Mouse (Mus musculus) adrenal gland, postnatal 10 days (tissue): ENCODE measurements around the gene Aqp1. TPM values are rescaled to one million over a fixed set of nuclear protein-coding genes. Genes with fewer than 3 reads are reported as not detected.

Source experiments
- DNase-seq: peaks from one replicate; pipeline ENCODE4 v3.0.0; 2021; ENCODE audit warnings: mixed read lengths
- long read RNA-seq, 2 experiments: library from polyadenylated mRNA; stranded (forward); transcript quantifications; one replicate each; pipeline ENCODE4 v2.0.0; 2021
- total RNA-seq, 2 experiments: library from RNA; stranded (reverse); gene quantifications; 2 replicates each; pipeline ENCODE4 v1.2.3; 2021

The Aqp1 gene
- 100 to 1,000 TPM; 190 to 302 TPM for total RNA-seq
- long read RNA-seq, experiment 1, transcript Aqp1-201 (4 exons, 2,627 nt), result major isoform, 165 of 370 reads
- long read RNA-seq, experiment 1, partial matches to known transcripts, result 5 of 370 reads
- long read RNA-seq, experiment 1, other reads (novel, unspliced or antisense), result 200 of 370 reads
- long read RNA-seq, experiment 2, transcript Aqp1-201 (4 exons, 2,627 nt), result major isoform, 29 of 44 reads
- long read RNA-seq, experiment 2, partial matches to known transcripts, result 15 of 44 reads
- long read RNA-seq, experiment 2, other reads (novel, unspliced or antisense), result 0 of 44 reads

DNA sequence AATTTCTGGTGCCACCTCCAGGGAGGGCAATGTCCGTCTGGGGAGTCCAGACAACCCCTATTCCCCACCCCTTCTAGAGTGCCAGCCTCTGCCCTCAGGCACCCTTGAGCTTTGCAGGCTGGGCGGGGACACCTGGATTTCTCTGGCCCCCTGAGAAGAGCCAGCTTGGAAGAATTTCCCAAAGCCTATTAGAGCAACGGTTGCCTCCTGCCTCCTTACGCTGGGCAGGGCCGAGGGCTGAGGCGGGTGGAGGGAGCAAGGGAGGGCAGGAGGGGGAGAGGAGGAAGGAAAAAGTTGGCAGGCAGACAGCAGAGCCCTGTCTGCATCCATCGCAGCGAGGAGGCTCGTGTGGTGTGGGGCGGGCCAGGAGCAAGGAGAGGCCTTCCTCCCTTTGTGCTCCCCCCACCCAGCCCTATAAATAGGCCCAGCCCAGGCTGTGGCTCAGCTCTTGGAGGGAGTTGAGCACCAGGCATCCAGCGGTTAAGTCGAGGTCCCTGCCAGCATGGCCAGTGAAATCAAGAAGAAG lies at the start of gene Aqp1:
Gene Aqp1 (plus strand): TSS at position 444 of the 526 bp plus-strand sequence.
- peak; percentile 58 for DNase-seq

DNA sequence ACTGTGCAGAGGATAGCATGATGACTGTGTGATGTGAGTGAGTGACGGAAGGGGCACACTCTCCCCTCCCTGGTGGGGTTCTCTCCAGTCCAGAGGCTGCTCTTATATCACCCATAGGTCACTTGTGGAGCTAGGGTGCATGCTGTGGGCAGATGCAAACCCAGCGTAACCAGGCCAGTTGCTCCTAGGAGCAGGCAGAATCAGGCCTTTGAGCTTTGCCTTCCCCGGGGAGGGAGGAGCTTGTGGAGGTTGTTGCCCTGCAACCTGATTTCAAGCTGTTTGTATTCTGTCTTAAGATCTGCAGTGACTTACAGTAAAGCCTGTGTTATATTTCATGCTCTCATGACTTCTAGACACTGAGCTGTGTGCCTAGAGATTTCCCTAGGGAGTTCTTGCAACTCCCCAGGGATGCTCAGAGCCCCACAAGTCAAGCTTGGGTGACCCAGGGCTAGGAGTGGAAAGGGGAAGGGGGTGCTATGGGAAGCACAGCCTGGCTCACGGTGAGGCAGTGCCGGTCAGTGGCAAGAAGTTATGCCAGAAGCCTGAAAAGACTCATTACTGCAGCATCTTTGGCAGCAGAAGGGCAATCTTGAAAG lies 48.1 kb upstream of the Aqp1 start:
- no peak for DNase-seq

DNA sequence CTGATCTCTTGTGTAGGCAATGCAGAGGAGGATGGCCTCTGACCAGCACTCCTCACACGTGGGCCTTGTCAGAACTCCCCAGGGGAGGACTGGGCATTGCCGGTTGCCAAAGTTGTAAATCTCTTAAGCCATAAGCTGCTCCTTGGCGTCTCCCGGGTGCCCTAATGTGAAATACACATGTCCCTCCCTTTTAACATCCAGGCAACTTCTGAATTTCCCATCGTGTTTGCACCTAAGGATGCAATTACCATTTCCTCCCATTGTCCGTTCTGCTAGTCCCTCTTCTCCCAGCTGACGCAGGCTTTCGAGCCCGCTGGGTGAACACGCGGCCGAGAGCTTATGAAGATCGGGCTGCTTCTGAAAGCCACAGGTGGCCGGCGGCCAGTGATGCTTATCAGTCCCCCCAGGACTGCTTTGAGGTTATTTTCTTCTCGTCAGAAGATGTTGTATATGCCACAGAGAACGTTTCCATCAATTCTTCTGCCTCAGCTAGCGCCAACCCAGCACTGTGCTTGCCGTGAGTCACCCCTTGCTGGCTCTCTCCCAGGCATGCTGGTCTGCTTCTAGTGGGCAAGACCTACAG lies 41.6 kb upstream of the Aqp1 start:
- peak; percentile 68 for DNase-seq

DNA sequence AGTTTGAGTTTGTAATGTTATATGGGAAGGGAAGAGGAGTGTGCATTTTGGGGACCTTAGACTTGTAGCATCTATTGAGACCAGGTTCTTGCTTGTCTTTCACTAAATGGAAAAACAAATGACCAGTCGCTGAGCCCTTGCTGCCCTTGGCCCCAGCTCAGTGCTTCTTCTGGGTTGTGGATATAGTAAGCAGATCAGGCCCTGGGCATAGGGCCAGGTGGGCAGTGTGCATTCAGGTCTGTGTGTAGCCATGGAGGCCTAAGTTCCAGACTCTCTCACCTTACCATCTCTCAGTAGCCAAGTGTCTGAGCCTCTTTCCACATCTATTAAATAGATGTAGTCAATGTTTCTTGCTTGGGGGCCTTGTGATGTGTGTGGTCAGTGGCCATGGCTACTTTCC lies 40.9 kb upstream of the Aqp1 start:
- no peak for DNase-seq

DNA sequence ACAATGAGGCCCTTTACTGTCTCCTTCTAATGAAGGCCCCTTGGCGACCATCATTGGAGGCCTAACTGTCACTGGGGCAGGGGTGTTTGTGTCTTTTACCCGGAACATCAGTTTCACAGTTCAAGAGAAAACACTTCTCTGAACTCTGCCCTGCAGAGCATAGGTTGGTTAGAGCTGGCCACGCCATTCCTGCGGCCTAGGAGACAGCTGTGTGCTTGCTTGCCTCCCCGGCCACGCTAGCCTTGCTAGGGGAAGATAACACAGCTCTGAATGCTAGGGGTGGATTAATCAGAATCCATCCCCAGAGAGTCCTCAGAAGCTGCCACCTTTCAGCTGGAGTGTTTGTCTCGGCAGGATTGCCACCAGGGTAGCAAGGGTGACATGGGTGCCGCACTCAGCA lies 36.8 kb upstream of the Aqp1 start:
- DNase-seq, result no peak

DNA sequence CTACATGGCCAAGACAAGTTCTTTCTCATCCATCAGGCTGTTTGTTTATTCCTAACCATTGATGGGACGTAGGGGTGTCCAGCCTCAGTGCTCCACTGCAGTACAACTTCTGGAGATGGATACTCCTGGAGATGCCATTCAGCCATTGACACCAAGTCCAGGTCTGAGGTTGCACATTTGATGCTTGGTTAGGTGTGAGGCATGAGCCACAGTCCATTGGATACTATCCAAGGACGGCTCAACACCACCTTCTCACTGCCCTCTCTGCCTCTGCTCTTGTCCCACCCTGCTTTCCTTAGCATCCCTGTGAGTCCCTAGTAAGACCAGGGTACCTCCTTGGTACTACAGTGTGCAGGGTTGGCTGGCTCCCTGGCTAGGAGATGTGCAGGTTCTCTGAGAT lies 36.3 kb upstream of the Aqp1 start:
- no peak for DNase-seq

DNA sequence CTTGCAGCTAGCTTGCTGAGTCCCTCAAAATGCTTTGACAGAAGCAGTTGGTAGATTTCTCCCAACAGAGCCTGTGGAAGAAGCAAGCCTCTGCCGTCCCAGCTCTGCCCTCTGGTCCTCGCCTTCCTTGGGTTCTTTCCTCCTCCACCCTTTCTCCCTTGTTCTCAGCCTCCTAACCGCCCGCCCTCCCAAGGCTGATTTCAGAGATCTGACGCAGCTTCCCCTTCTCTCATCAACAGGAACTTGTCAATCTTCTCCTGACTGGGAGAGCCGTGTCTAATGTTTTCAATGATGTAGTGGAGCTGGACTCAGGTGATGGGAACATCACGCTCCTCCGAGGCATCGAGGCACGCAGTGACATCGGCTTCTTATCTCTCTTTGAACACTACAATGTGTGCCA lies 35.5 kb upstream of the Aqp1 start:
- no peak for DNase-seq

DNA sequence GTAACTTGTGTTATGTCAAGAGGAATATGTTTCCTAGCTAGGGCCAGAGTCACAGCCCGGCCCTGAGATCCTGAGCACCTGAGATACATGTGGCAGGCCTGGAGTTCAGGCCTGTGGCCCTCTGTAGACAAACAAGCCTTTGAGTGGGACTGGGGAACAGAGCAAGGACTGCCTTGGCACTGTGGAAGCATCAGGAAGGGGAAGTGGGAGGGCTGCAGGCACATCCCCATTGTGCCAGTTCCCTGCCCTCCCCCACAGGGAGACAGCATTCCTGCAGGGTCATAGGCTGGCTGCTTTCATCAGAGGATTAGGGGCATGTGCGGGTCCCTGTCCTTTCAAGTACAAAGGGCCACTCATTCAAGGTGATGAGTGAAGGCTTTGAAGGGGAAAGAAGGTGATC lies 26.1 kb upstream of the Aqp1 start:
- no peak for DNase-seq

DNA sequence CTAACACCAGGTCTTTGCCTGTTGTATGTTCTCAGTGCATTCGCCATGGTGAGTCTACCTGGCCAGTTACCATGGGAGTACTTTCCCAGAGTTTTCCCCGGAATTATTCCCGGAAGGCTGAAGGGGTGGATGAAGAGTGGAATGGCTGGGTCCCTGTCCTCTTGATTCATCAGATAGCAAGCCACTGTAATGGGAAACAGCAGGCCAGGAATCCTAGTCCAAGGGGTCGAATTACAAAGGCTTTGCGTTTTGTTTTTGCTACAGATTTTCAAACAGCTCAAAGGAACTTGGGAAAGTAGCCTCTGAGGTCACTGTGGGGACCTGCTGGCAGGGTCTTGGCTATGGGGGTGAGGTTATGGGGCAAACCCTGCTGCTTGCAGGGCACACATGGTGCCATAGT lies 24.3 kb upstream of the Aqp1 start:
- no peak for DNase-seq

DNA sequence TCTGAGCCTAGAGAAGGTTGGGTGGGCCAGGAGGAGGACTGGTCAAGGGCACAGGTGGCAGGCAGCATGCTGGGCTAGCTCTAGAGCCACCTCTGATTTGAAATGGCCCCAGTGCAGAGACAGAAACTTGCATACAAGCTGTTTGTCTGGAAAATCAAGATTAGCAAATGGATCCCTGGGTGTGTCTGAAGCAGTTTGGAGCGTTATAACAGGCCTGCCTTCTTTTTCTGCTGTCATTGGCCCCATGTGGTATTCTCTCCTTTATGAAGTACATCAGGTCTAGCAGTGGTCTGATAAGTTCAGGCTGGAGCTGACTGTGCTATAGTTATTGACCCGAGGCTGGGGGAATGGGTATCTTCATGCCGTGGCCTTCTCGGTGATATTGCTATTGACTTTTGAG lies 22.3 kb upstream of the Aqp1 start:
- DNase-seq, result no peak

DNA sequence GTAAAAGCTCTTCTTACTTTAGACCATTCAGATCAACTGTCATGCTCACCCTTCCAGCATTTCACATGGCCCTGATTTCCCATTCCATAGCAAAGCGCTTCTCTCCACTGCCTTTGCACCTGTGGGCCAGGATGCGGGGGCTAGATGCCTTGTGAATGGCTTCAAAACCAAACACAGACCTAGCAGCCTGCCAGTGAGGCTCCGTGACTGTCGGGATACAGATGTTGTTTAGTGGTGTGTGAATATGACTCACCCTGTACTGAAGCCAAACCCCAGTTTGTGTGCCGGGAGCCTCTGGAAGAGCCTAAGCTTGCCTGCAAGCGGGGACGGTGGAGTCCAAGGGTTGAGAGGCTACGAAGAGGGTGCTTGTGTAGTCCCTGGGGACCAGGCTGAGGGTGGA lies 21.6 kb upstream of the Aqp1 start:
- no peak for DNase-seq

DNA sequence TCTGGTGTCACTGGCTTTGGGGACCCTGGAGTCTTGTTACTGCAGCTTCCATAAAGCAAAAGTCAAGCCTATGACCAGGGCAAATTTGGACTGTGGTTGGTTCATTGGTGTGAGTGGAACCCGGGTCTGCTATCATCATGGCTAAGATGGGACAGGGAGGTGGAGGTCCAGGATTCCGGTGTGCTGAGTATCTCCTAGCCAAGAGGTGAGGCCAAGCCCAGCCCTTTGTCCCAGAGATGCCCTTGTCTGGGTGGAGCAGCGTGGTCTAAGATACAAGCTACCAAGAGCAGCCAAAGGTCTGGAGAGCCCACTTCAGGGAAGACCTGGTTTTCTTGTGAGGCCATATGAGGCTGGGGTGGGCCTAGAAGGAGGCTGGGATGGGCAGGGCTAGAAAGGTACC lies 17.6 kb upstream of the Aqp1 start:
- DNase-seq, result no peak

DNA sequence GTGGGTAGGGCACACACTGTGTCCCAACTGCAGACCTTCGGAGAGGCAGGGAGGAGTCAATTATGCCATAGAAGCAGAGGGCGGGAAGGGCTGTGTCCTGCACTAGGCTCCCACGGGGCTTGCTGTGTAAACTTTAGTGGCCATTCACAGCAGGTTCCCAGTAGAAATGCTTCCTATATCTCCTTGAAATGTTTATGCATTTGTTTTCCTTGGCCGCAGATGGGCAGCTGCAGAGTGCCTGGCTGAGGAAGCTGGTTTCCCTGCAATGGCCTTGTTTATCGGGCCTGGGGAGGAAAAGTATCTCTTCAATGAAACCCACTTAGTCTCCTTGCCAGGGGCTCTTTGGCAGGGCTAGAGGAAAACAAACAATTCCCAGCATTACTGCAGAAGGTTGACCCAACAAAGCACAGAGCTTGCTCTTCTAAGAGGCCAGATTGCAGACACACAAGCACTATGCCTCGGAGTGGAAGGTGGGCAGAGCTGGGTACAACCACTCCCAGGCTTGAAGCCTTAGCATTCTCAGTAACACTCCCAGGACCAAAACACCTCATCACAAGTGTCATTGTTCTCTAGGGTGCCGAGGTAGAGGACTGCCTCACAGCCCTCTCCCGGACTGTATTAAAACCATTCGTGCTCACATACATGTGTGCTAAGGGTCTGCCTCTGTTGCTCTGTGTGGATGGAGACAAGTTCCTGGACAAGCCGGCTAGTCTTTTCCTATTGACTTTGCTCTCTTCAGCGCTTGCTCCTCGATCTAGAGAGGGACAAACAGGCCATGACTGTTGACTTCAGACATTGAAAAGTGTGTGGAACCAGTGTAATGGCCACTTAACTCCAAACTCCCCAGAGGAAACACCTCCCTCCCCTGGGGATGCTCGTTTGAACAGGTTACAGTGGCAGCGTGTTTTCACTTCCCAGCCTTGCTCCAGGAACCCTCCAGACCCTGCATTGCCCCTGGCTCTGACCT lies 16.4 kb upstream of the Aqp1 start:
- no peak for DNase-seq

DNA sequence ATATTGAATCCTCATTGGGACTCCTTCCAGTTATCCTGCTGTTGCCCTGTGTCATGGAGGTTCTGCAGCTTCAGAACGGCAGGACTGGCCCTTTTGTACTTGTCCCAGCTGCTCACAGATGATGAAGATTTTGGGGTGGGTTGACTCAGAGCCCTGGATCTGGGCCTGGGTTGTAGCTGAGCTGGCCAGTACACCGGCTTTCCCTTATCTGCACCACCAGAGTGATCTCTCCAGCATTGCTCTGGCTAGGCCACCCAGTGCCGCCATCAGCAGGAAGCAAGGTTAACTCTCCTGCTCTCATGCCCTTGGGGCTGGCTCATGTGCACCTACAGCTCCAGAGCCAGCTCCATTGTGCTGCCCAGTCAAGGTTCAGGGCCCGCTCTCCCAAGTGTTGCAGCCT lies 15.3 kb upstream of the Aqp1 start:
- DNase-seq, result no peak

DNA sequence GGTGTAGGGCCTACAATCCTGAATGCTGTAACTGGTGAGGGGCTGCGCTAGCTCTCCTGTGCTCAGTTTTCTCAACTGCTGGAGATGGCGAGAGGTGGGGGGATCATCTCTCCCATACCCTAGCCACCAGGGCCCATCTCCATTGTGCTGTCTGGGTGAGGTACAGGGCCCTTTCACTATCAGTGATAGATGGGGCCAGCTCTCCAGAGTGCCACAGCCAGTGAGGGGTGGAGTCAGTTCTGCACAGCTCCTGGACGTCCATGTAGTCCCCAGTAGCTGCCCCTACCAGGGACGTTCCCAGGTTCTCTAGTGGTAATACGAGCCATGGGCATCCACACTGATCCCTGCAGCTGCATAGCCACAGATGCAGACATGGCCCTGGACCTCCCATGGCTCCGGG lies 14.7 kb upstream of the Aqp1 start:
- DNase-seq, result no peak

DNA sequence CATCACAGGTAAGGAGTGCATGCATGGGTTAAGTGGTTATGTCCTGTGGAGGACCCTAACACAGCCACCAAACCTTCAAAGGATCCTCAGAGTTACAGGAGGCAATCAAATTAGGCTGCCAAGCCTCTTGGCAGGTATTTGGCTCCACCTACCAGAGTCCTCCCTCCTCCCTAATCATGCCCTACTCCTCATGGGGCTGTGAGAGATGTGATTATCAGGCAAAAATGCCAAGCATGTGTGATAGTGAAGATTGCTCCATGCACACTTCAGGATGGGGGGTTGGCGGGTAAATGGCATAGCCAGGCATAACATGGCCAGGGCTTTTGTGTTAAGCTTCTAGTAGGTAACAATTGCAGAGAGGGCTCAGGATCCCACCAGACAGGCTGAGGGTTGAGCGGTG lies 13.3 kb upstream of the Aqp1 start:
- DNase-seq, result no peak

DNA sequence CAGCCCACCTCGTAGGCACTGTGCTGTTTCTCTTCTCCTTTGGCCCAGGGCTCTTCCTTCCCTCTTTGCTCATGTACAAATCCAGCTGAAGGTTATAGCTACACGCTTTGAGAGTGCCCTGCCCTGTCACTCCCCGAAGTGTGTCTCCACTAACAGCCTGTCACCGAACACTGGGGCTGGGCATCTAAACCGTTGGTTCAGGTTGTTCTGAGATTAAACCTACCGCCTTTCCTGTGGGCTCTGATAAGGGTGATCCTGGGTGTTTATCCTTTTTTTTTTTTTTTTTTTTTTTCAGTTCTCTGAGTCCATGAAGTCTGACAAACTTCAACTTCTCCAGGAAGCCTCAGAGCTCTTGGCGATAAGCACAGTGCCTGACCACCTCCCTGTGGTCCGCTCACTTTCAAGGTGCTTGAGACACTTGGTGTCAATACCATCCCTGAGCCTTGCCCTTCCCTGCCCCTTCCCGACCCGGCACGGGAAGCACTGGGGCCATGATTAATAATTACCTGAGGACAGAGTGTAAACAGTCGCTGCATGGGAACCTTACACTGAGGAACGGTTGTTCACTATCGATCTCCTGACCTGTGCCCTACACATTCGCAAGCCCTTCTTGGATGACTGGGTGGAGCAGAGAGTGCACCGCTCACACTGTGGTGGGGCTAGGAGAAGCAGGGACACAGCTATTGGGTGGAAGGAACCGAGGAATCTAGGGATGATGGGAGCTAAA lies 12.2 kb upstream of the Aqp1 start:
- no peak for DNase-seq

DNA sequence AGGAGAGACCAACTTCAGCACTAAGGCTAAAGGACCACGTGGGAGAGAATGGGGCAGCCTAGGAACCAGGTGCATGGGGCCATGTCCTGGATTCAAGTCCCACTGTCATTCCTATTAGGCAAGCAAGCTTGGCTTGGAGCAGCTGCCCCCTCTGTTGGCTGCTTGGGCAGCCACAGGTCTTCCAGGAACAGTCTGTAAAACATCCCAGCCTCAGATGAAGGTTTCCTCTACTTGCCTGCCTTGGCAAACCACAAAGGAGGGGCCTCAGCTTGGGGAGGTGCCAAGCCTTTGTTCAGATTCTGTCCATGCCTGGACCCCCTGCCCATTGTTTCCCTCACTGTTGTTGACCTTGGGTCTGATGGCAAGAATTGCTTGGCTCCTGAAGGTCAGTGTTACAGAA lies 11.4 kb upstream of the Aqp1 start:
- DNase-seq, result no peak

DNA sequence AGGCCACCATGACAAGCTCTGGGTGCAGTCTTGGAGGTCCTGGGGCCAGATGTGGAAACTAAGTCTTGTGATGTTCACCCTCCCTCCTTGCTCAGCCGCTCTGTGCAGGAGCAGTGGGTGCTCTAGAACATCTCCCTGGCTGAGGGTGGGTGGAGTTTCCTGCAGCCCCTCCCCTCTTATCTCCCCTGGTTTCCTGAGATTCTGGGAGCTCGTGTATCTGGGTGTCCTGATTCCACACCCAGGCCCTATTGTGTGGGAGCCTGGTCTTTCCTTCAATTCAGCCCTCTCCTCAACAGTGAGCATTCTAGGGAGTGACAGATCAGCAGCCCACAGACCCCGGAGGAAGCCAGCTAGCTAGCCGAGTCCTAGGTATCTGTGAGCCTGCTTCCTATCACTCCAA lies 9.9 kb upstream of the Aqp1 start:
- DNase-seq, result no peak

DNA sequence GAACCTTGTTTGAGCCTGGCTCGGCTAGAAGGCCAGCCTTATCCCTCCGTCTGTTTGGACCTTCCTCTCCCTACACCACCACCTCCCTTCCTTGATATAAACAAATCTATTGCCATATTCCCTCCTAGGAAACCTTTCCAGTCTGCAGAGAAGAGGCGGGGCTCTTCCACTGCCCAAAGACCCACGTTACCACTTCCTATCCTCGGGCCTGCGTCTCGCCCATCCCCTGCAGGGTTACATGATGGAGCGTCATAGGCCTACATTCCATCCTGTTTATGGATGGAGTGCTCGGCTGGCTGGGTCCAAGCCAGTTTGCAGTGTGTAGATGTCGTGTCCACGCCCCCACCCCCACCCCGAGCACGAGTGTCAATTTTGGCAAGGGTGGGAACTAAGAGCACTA lies 8.9 kb upstream of the Aqp1 start:
- no peak for DNase-seq

DNA sequence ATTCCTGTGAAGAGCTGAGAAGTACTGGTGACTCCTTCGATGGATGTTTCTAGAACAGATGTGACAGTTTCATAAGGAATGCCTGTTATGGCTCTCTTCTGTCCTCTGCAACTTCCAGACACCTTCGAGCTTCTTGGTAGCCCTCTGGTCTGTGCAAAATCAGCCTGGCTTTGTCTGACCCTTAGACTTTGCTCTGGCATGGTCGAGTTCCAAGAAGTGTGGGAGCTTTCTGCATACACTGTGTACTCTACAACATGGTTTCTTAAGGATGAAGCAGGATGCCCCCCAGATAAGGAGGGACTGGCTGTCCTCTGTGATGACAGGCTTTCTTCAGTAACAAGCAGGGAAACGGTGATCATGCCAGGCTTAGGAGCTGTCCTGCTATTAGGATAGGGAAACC lies 8.1 kb upstream of the Aqp1 start:
- DNase-seq, result no peak

DNA sequence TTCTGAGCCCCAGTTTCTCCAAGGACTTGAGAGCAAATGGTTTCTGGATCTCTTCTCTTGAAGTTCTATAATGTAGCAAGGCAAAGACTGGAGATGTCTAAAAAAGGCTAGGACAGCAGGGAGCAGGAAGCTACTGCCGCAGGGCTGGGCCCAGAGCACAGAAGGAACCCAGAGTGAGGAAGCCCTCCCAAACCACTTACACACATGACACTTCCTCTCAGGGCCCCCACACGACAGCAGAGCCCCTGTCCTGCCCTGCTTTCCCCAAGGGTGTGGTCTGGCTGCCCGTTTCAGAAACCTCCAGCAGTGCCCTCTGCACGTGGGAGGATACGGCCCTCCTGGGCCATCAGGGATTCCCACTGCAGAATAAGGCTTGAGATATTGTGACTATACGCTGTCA lies 4.9 kb upstream of the Aqp1 start:
- DNase-seq, result no peak
